Mouse (Mus musculus): ENCODE data around the gene Cltb. TPM values are rescaled to one million over a fixed set of nuclear protein-coding genes. Genes with fewer than 3 reads are reported as not detected.

The Cltb gene
- polyA plus RNA-seq, 1 experiment from 2014 or later: 154 TPM

DNA sequence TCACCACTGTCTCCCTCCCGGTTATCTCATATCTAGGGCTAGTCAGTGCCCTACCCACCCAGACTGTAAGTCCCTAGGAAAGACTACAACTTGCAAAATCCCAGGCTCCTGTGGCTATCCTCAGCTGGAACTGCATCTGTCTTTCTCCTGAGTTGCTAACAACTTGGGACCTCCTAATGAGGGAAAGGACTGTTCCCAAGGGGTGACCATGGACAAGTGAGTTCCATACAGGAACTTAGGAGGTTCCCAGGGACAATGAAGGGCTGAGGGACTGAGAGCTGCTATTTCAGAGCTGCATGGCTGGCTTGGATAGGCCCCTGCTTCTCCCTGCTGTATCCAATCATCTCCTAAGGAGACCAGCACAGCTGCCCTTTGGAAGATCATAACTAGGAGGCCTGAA, 1.8 kb downstream of the Cltb start:
- H3K4me2 ChIP-seq (replicated peaks; ENCODE audit: low read depth): peak overlapping the region; percentile 89
- 9% methylated on average over 1 of the region's 1 CpGs for WGBS
- no peak overlapping the region for H3K4me3 ChIP-seq (ENCODE audit: low read depth, low read length)
- H3K27ac ChIP-seq (ENCODE audit: low read depth, low read length): peak overlapping the region; percentile 42
- H3K9me3 ChIP-seq (ENCODE audit: control insufficient read depth): no peaks in the 10 kb centered on the region
- H3K9ac ChIP-seq (ENCODE audit: low read depth, low read length): no peak overlapping the region
- no peaks in the 10 kb centered on the region for H3K27me3 ChIP-seq (replicated peaks; ENCODE audit: control insufficient read depth, insufficient read depth, low read length)
- 0 out of 2 replicates have a peak, but pooled peaks cover 7% of the 10 kb centered on the region for H3K36me3 ChIP-seq (ENCODE audit: control insufficient read depth, insufficient read depth)
- ATAC-seq: no peak
- no peaks in the 10 kb centered on the region; the same call in 1 of the 2 replicates for H3K4me1 ChIP-seq (replicated peaks; ENCODE audit: control insufficient read depth, insufficient read depth, low read length)
- TF ChIP-seq CTCF (IDR thresholded peaks at IDR 0.05; ENCODE audit: low read depth): no peak

- Histone ChIP-seq H3K4me3 (ENCODE audit: low read depth, low read length) (no peak overlapping the region), H3K9ac (ENCODE audit: low read depth, low read length) (no peak overlapping the region), H3K27ac (ENCODE audit: low read depth, low read length) (no peak overlapping the region), H3K4me2 (replicated peaks; ENCODE audit: low read depth) (peak overlapping the region; percentile 89), H3K4me1 (replicated peaks; ENCODE audit: control insufficient read depth, insufficient read depth, low read length) (peaks cover 3% of the 10 kb centered on the region; the same call in 1 of the 2 replicates), H3K27me3 (replicated peaks; ENCODE audit: control insufficient read depth, insufficient read depth, low read length) (no peaks in the 10 kb centered on the region), H3K36me3 (ENCODE audit: control insufficient read depth, insufficient read depth) (0 out of 2 replicates have a peak, but pooled peaks cover 7% of the 10 kb centered on the region), H3K9me3 (ENCODE audit: control insufficient read depth) (no peaks in the 10 kb centered on the region)
- no peak for TF ChIP-seq CTCF (IDR thresholded peaks at IDR 0.05; ENCODE audit: low read depth)
- 49% methylated on average over 8 of the region's 8 CpGs for WGBS
- ATAC-seq: no peak
Observed at GRCm38 (mm10) chr13:54608666-54609065, 2.5 kb downstream of the Cltb start.

DNA sequence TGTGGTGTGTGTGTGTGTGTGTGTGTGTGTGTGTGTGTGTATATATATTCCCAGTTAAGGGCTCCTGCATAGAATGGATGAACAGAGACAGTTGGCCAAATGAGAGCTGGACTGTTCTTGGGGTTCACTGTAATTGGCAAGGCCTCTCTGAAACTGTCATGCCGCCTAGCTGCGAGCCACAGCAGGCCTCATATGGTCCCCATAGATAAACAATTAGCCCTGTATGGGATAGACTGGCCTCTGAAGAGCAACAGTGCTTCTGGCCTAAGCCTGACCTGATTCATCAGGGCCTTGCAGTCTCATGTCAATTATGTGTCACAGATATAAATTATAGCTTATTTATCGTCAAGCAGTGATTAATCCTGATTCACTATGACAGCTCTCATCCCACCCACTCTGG, 3.1 kb downstream of the Cltb start:
- Histone ChIP-seq H3K27me3 (replicated peaks; ENCODE audit: control insufficient read depth, insufficient read depth, low read length) (no peaks in the 10 kb centered on the region), H3K36me3 (ENCODE audit: control insufficient read depth, insufficient read depth) (peaks cover 7% of the 10 kb centered on the region; the same call in 1 of the 2 replicates), H3K9ac (ENCODE audit: low read depth, low read length) (no peak overlapping the region), H3K4me1 (replicated peaks; ENCODE audit: control insufficient read depth, insufficient read depth, low read length) (peaks cover 8% of the 10 kb centered on the region), H3K4me3 (ENCODE audit: low read depth, low read length) (no peak overlapping the region), H3K9me3 (ENCODE audit: control insufficient read depth) (no peaks in the 10 kb centered on the region), H3K27ac (ENCODE audit: low read depth, low read length) (no peak overlapping the region), H3K4me2 (replicated peaks; ENCODE audit: low read depth) (no peak overlapping the region)
- no peak for ATAC-seq
- no peak for TF ChIP-seq CTCF (IDR thresholded peaks at IDR 0.05; ENCODE audit: low read depth)
- WGBS: 69% methylated on average over 3 of the region's 3 CpGs

DNA sequence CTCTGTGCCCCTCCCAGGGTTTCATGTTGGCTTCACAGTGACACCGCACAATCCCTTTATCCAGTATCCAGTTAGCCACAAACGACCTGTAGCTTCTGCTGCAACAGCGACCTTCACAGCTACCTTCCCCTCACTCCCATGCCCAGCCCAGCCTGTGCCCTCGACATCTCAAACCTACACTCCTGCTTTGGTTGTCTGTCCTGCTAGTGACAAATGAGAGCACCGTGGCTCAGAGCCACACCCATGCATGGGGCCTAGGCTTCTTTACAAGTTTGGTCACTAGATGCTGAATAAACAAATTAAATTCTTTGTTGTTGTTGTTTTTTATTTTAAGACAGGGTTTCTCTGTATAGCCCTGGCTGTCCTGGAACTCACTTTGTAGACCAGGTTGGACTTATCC, 3.9 kb downstream of the Cltb start:
- 62% methylated on average over 5 of the region's 5 CpGs for WGBS
- no peak for ATAC-seq

DNA sequence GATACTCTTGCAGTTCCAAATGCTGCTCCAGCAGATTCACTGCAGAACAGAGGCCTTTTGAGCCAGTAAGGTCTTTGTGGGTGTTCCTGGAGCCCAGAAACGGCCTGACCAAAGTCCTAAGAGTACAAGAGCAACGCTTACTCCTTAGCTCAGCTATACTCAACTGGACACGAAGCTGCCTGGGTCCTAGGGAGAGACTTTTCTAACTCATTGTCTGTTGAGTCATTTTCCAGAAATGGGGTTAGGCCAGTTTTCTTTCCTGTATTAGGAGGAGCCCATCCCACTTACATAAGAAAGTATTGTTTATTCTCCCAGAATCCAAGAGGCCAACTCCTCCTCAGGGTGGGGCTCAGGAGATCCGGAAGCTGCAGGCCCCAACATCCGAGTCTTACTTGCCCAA, 5.7 kb downstream of the Cltb start:
- peak; percentile 69 for ATAC-seq
- H3K4me3 ChIP-seq (ENCODE audit: low read depth, low read length): no peak overlapping the region
- H3K9me3 ChIP-seq (ENCODE audit: control insufficient read depth): no peaks in the 10 kb centered on the region
- peaks cover 15% of the 10 kb centered on the region for H3K4me1 ChIP-seq (replicated peaks; ENCODE audit: control insufficient read depth, insufficient read depth, low read length)
- no peak overlapping the region for H3K9ac ChIP-seq (ENCODE audit: low read depth, low read length)
- 36% methylated on average over 5 of the region's 5 CpGs for WGBS
- peak overlapping the region; percentile 62 for H3K27ac ChIP-seq (ENCODE audit: low read depth, low read length)
- peaks cover 7% of the 10 kb centered on the region; the same call in 1 of the 2 replicates for H3K36me3 ChIP-seq (ENCODE audit: control insufficient read depth, insufficient read depth)
- 0 out of 2 replicates have a peak overlapping the region, but pooled peaks have one; percentile 6 for H3K4me2 ChIP-seq (replicated peaks; ENCODE audit: low read depth)
- TF ChIP-seq CTCF (IDR thresholded peaks at IDR 0.05; ENCODE audit: low read depth): no peak
- no peaks in the 10 kb centered on the region for H3K27me3 ChIP-seq (replicated peaks; ENCODE audit: control insufficient read depth, insufficient read depth, low read length)

More for the DNA sequence above, 3.9 kb downstream of the Cltb start:
- Histone ChIP-seq H3K4me1 (replicated peaks; ENCODE audit: control insufficient read depth, insufficient read depth, low read length) (peaks cover 12% of the 10 kb centered on the region), H3K27me3 (replicated peaks; ENCODE audit: control insufficient read depth, insufficient read depth, low read length) (no peaks in the 10 kb centered on the region), H3K9me3 (ENCODE audit: control insufficient read depth) (no peaks in the 10 kb centered on the region), H3K4me2 (replicated peaks; ENCODE audit: low read depth) (no peak overlapping the region), H3K9ac (ENCODE audit: low read depth, low read length) (no peak overlapping the region), H3K27ac (ENCODE audit: low read depth, low read length) (peak overlapping the region; percentile 35; the same call in 1 of the 2 replicates), H3K36me3 (ENCODE audit: control insufficient read depth, insufficient read depth) (peaks cover 7% of the 10 kb centered on the region; the same call in 1 of the 2 replicates), H3K4me3 (ENCODE audit: low read depth, low read length) (no peak overlapping the region)
- no peak for TF ChIP-seq CTCF (IDR thresholded peaks at IDR 0.05; ENCODE audit: low read depth)

DNA sequence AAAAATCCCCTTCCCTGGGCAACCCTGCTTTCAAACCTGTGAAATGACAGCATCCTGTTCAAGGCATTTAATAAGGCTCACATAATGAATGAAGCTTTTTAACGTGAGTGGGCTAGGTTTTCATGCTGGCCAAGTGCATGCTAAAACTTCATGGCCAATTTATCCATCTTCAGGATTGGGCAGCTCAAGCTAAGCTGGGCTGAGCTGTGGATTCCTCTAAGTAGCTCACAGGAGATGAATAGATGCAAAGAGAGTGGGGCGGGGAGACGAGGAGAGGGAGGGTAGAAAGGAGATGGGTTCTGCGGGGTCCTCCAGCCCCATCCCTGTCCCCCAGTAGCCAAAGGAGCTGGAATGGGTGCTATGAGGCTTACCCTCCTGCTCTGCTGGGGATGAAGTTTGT, 6.9 kb downstream of the Cltb start:
- 67% methylated on average over 4 of the region's 4 CpGs for WGBS
- no peak for TF ChIP-seq CTCF (IDR thresholded peaks at IDR 0.05; ENCODE audit: low read depth)
- Histone ChIP-seq H3K9me3 (ENCODE audit: control insufficient read depth) (no peaks in the 10 kb centered on the region), H3K9ac (ENCODE audit: low read depth, low read length) (no peak overlapping the region), H3K4me1 (replicated peaks; ENCODE audit: control insufficient read depth, insufficient read depth, low read length) (peaks cover 15% of the 10 kb centered on the region; the same call in 1 of the 2 replicates), H3K27ac (ENCODE audit: low read depth, low read length) (peak overlapping the region; percentile 62; the same call in 1 of the 2 replicates), H3K27me3 (replicated peaks; ENCODE audit: control insufficient read depth, insufficient read depth, low read length) (no peaks in the 10 kb centered on the region), H3K4me2 (replicated peaks; ENCODE audit: low read depth) (no peak overlapping the region), H3K4me3 (ENCODE audit: low read depth, low read length) (no peak overlapping the region), H3K36me3 (ENCODE audit: control insufficient read depth, insufficient read depth) (peaks cover 10% of the 10 kb centered on the region; the same call in 1 of the 2 replicates)
- no peak for ATAC-seq
